Mouse (Mus musculus) cerebellum, adult 2 months (tissue): ENCODE data around the gene Kat8.

ENCODE experiments used
- CTCF ChIP-seq: fragments of 200-500 bp; IDR thresholded peaks from 2 replicates; pipeline ENCODE4 v1.5.1; 2011; ENCODE audit warnings: low read depth, mild to moderate bottlenecking, control low read depth, low read length, moderate library complexity, borderline replicate concordance; ENCODE audit not compliant: insufficient read depth
- POLR2A ChIP-seq: fragments of 200-500 bp; IDR thresholded peaks from 2 replicates; pipeline ENCODE4 v1.6.1; 2011; ENCODE audit warnings: low read length, control low read depth, borderline replicate concordance; ENCODE audit not compliant: insufficient read depth

DNA sequence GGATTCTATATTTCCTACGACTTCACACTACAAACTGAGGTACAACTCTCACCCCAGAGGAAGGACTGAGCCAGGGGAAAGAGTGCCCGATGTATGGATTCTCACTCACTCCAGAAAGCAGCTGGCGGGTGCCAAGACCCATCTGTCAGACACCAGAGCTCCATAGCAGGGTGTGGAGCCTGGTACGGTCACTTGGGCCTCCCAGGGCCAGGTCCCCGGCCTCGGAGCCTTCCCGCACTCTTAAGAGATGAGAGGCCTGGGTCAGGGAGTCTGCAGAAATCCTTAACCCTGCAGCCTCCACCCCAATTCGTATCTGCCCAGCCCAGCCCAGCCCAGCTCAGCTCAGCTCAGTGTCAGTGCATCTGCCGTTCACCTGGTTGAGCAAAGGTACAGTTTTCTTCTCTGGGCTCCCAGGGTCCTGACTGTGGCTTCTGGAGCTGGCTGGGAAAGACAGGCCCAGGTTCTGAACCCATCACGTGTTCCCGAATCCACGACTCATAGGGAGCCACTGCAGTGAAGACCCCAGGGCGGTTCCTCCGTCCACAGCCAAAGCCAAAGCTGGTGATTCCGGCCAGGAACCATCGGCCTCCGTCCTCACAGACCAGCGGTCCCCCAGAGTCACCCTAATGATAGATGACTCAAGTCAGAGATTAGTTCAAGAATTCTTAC lies 24.0 kb downstream of the Kat8 start:
- no peak for TF ChIP-seq POLR2A
- no peak for TF ChIP-seq CTCF
